Mouse (Mus musculus): Measurements from ENCODE around the gene Clcnkb. TPM values are rescaled to one million over a fixed set of nuclear protein-coding genes. Genes with fewer than 3 reads are reported as not detected.
A peak's percentile ranks its signal among the peaks of the same experiment; 100 is the strongest.

The Clcnkb gene
- polyA plus RNA-seq, 1 experiment from 2014 or later = not detected

GRCm38 (mm10) chr4:141382406-141382805 is 33.4 kb downstream of the Clcnkb start:
- Histone ChIP-seq H3K4me3 (replicated peaks; ENCODE audit: low read length) (peak overlapping the region; percentile 41), H3K4me2 (ENCODE audit: low read length) (peak overlapping the region; percentile 67), H3K36me3 (ENCODE audit: control insufficient read depth, insufficient read depth) (no peaks in the 10 kb centered on the region), H3K9ac (replicated peaks; ENCODE audit: low read depth, low read length) (peak overlapping the region; percentile 47; the same call in 1 of the 2 replicates), H3K4me1 (replicated peaks; ENCODE audit: control insufficient read depth, insufficient read depth, low read length) (peaks cover 7% of the 10 kb centered on the region), H3K27ac (ENCODE audit: low read length) (no peak overlapping the region), H3K9me3 (ENCODE audit: control insufficient read depth, low read length) (no peaks in the 10 kb centered on the region), H3K27me3 (replicated peaks; ENCODE audit: control insufficient read depth, insufficient read depth, low read length) (peaks cover 19% of the 10 kb centered on the region)
- WGBS = 2% methylated on average over 25 of the region's 25 CpGs
- ATAC-seq = peak; percentile 70

- H3K4me3 ChIP-seq (replicated peaks; ENCODE audit: low read length) = no peak overlapping the region
- no peak overlapping the region for H3K27ac ChIP-seq (ENCODE audit: low read length)
- H3K4me1 ChIP-seq (replicated peaks; ENCODE audit: control insufficient read depth, insufficient read depth, low read length) = peaks cover 7% of the 10 kb centered on the region
- H3K27me3 ChIP-seq (replicated peaks; ENCODE audit: control insufficient read depth, insufficient read depth, low read length) = peaks cover 19% of the 10 kb centered on the region
- no peaks in the 10 kb centered on the region for H3K36me3 ChIP-seq (ENCODE audit: control insufficient read depth, insufficient read depth)
- H3K9me3 ChIP-seq (ENCODE audit: control insufficient read depth, low read length) = no peaks in the 10 kb centered on the region
- ATAC-seq = no peak
- no peak overlapping the region for H3K9ac ChIP-seq (replicated peaks; ENCODE audit: low read depth, low read length)
- H3K4me2 ChIP-seq (ENCODE audit: low read length) = no peak overlapping the region
- WGBS = 46% methylated on average over 8 of the region's 8 CpGs
Observed at GRCm38 (mm10) chr4:141379674-141380073, 36.1 kb downstream of the Clcnkb start.

GRCm38 (mm10) chr4:141372426-141372825 is 43.4 kb downstream of the Clcnkb start:
- Histone ChIP-seq H3K27me3 (replicated peaks; ENCODE audit: control insufficient read depth, insufficient read depth, low read length) (no peaks in the 10 kb centered on the region), H3K4me1 (replicated peaks; ENCODE audit: control insufficient read depth, insufficient read depth, low read length) (peaks cover 8% of the 10 kb centered on the region), H3K4me3 (replicated peaks; ENCODE audit: low read length) (no peak overlapping the region), H3K36me3 (ENCODE audit: control insufficient read depth, insufficient read depth) (no peaks in the 10 kb centered on the region), H3K27ac (ENCODE audit: low read length) (no peak overlapping the region), H3K4me2 (ENCODE audit: low read length) (no peak overlapping the region), H3K9me3 (ENCODE audit: control insufficient read depth, low read length) (no peaks in the 10 kb centered on the region), H3K9ac (replicated peaks; ENCODE audit: low read depth, low read length) (no peak overlapping the region)
- no peak for ATAC-seq
- WGBS = 92% methylated on average over 5 of the region's 5 CpGs

GRCm38 (mm10) chr4:141367997-141368791 is 47.6 kb downstream of the Clcnkb start, which contains the start of gene Fam131c:
Fam131c (plus strand) TSS chr4:141368220.
- 0 out of 2 replicates have a peak, but pooled peaks cover 2% of the 10 kb centered on the region for H3K27me3 ChIP-seq (replicated peaks; ENCODE audit: control insufficient read depth, insufficient read depth, low read length)
- peak; percentile 51 for ATAC-seq
- no peaks in the 10 kb centered on the region for H3K9me3 ChIP-seq (ENCODE audit: control insufficient read depth, low read length)
- no peak within 1 kb of the TSS for H3K27ac ChIP-seq (ENCODE audit: low read length)
- H3K9ac ChIP-seq (replicated peaks; ENCODE audit: low read depth, low read length) = peak within 1 kb of the TSS; percentile 77
- H3K4me1 ChIP-seq (replicated peaks; ENCODE audit: control insufficient read depth, insufficient read depth, low read length) = peaks cover 8% of the 10 kb centered on the region
- WGBS = 1% methylated on average over 53 of the region's 71 CpGs
- no peaks in the 10 kb centered on the region for H3K36me3 ChIP-seq (ENCODE audit: control insufficient read depth, insufficient read depth)
- H3K4me3 ChIP-seq (replicated peaks; ENCODE audit: low read length) = peak within 1 kb of the TSS; percentile 63
- H3K4me2 ChIP-seq (ENCODE audit: low read length) = peak within 1 kb of the TSS; percentile 94

GRCm38 (mm10) chr4:141365876-141366275 is 49.9 kb downstream of the Clcnkb start:
- Histone ChIP-seq H3K36me3 (ENCODE audit: control insufficient read depth, insufficient read depth) (no peaks in the 10 kb centered on the region), H3K4me3 (replicated peaks; ENCODE audit: low read length) (no peak overlapping the region), H3K27ac (ENCODE audit: low read length) (no peak overlapping the region), H3K9ac (replicated peaks; ENCODE audit: low read depth, low read length) (no peak overlapping the region), H3K9me3 (ENCODE audit: control insufficient read depth, low read length) (no peaks in the 10 kb centered on the region), H3K27me3 (replicated peaks; ENCODE audit: control insufficient read depth, insufficient read depth, low read length) (0 out of 2 replicates have a peak, but pooled peaks cover 2% of the 10 kb centered on the region), H3K4me1 (replicated peaks; ENCODE audit: control insufficient read depth, insufficient read depth, low read length) (peaks cover 8% of the 10 kb centered on the region), H3K4me2 (ENCODE audit: low read length) (no peak overlapping the region)
- WGBS = 62% methylated on average over 7 of the region's 7 CpGs
- no peak for ATAC-seq

- H3K27me3 ChIP-seq (replicated peaks; ENCODE audit: control insufficient read depth, insufficient read depth, low read length) = 0 out of 2 replicates have a peak, but pooled peaks cover 2% of the 10 kb centered on the region
- no peak for ATAC-seq
- H3K36me3 ChIP-seq (ENCODE audit: control insufficient read depth, insufficient read depth) = no peaks in the 10 kb centered on the region
- H3K4me2 ChIP-seq (ENCODE audit: low read length) = no peak overlapping the region
- WGBS = 58% methylated on average over 8 of the region's 8 CpGs
- H3K9me3 ChIP-seq (ENCODE audit: control insufficient read depth, low read length) = no peaks in the 10 kb centered on the region
- H3K9ac ChIP-seq (replicated peaks; ENCODE audit: low read depth, low read length) = no peak overlapping the region
- H3K4me3 ChIP-seq (replicated peaks; ENCODE audit: low read length) = no peak overlapping the region
- peaks cover 8% of the 10 kb centered on the region for H3K4me1 ChIP-seq (replicated peaks; ENCODE audit: control insufficient read depth, insufficient read depth, low read length)
- no peak overlapping the region for H3K27ac ChIP-seq (ENCODE audit: low read length)
Observed at GRCm38 (mm10) chr4:141365126-141365525, 50.7 kb downstream of the Clcnkb start.

GRCm38 (mm10) chr4:141362937-141363548 is 52.8 kb downstream of the Clcnkb start:
- 32% methylated on average over 11 of the region's 11 CpGs for WGBS
- ATAC-seq = peak; percentile 19; the same call in 1 of the 2 replicates

DNA sequence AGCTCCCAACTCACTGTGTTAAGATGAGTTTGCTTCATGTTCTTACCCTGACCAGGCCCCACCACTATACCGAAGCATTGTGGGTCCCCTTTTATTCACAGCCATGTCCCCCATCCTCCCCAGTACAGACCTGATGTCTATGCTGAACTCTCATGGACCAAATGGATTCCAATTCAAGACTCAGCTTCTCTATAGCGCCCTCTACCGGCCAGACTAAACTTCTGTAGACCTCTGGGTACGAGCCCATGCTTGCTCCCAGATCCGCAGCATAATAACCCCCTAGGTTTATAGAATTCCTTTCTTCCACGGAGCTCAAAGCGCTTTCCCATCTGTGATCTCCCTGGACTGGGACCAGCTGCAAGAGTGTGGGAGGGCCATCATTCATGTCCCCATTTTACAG is 55.0 kb downstream of the Clcnkb start:
- Histone ChIP-seq H3K4me1 (replicated peaks; ENCODE audit: control insufficient read depth, insufficient read depth, low read length) (no peaks in the 10 kb centered on the region; the same call in 1 of the 2 replicates), H3K36me3 (ENCODE audit: control insufficient read depth, insufficient read depth) (no peaks in the 10 kb centered on the region), H3K4me3 (replicated peaks; ENCODE audit: low read length) (no peak overlapping the region), H3K27ac (ENCODE audit: low read length) (no peak overlapping the region), H3K27me3 (replicated peaks; ENCODE audit: control insufficient read depth, insufficient read depth, low read length) (no peaks in the 10 kb centered on the region), H3K9me3 (ENCODE audit: control insufficient read depth, low read length) (no peaks in the 10 kb centered on the region), H3K4me2 (ENCODE audit: low read length) (no peak overlapping the region), H3K9ac (replicated peaks; ENCODE audit: low read depth, low read length) (no peak overlapping the region)
- 26% methylated on average over 7 of the region's 7 CpGs for WGBS
- ATAC-seq = no peak

More at GRCm38 (mm10) chr4:141362937-141363548, 52.8 kb downstream of the Clcnkb start:
- no peaks in the 10 kb centered on the region for H3K9me3 ChIP-seq (ENCODE audit: control insufficient read depth, low read length)
- H3K4me1 ChIP-seq (replicated peaks; ENCODE audit: control insufficient read depth, insufficient read depth, low read length) = peaks cover 4% of the 10 kb centered on the region
- no peak overlapping the region for H3K4me3 ChIP-seq (replicated peaks; ENCODE audit: low read length)
- H3K27ac ChIP-seq (ENCODE audit: low read length) = no peak overlapping the region
- H3K27me3 ChIP-seq (replicated peaks; ENCODE audit: control insufficient read depth, insufficient read depth, low read length) = 0 out of 2 replicates have a peak, but pooled peaks cover 2% of the 10 kb centered on the region
- H3K36me3 ChIP-seq (ENCODE audit: control insufficient read depth, insufficient read depth) = no peaks in the 10 kb centered on the region
- no peak overlapping the region for H3K9ac ChIP-seq (replicated peaks; ENCODE audit: low read depth, low read length)
- no peak overlapping the region for H3K4me2 ChIP-seq (ENCODE audit: low read length)

GRCm38 (mm10) chr4:141359222-141359621 is 56.6 kb downstream of the Clcnkb start:
- no peak overlapping the region for H3K27ac ChIP-seq (ENCODE audit: low read length)
- no peak for ATAC-seq
- 93% methylated on average over 6 of the region's 6 CpGs for WGBS
- H3K36me3 ChIP-seq (ENCODE audit: control insufficient read depth, insufficient read depth) = no peaks in the 10 kb centered on the region
- no peaks in the 10 kb centered on the region; the same call in 1 of the 2 replicates for H3K4me1 ChIP-seq (replicated peaks; ENCODE audit: control insufficient read depth, insufficient read depth, low read length)
- H3K4me3 ChIP-seq (replicated peaks; ENCODE audit: low read length) = no peak overlapping the region
- H3K9me3 ChIP-seq (ENCODE audit: control insufficient read depth, low read length) = no peaks in the 10 kb centered on the region
- H3K4me2 ChIP-seq (ENCODE audit: low read length) = no peak overlapping the region
- H3K27me3 ChIP-seq (replicated peaks; ENCODE audit: control insufficient read depth, insufficient read depth, low read length) = no peaks in the 10 kb centered on the region
- H3K9ac ChIP-seq (replicated peaks; ENCODE audit: low read depth, low read length) = no peak overlapping the region

Measured in forebrain, embryonic 16.5 days (tissue).